Comparison of ENCODE assay signal across 27 mouse cellular contexts in genomic region chr13:8830696-8831095, GRCm38 (mm10). TPM values are rescaled to one million over a fixed set of nuclear protein-coding genes. Genes with fewer than 3 reads are reported as not detected.
DNase-seq lines count a peak whose midpoint lies in the region; ATAC-seq and TF ChIP-seq lines count a peak whose summit lies in the region.
"Had no signal": no experiment of that assay in that cellular context is flagged by ENCODE, and none has a peak within 500 bp of the region (broad histone marks: within the 10 kb centered on the region; RNA-seq: fewer than 3 reads in every experiment).

No protein-coding gene starts in this region.

- H3K36me3 ChIP-seq in midbrain, embryonic 14.5 days (ENCODE audit: control insufficient read depth, insufficient read depth, low read length) = peaks cover 51% of the 10 kb centered on the region
- H3K36me3 ChIP-seq in midbrain, embryonic 11.5 days (ENCODE audit: control insufficient read depth, insufficient read depth, low read length) = peaks cover 9% of the 10 kb centered on the region

- no peak for DNase-seq in layer of hippocampus, adult 2 months (ENCODE audit: low spot score in 2 of 2)
- no peak for DNase-seq in layer of hippocampus, postnatal 36 days
- peak; percentile 23 for DNase-seq in midbrain, embryonic 14.5 days
- no peak for DNase-seq in midbrain, embryonic 11.5 days (ENCODE audit: low spot score, missing footprints)
- DNase-seq: adrenal gland, postnatal 10 days; adrenal gland, postnatal 36 days; cerebellum, adult 11 months; cerebellum, adult 2 months; cerebellum, adult 9-11 months; cerebellum, postnatal 36 days; embryo, embryonic 11 days; gastrocnemius, postnatal 25 days; heart, adult 18-20 months; heart, postnatal 10 days; heart, postnatal 36 days had no signal

- H3K9me3 ChIP-seq in midbrain, embryonic 14.5 days (ENCODE audit: control insufficient read depth, low read length) = no peaks in the 10 kb centered on the region
- H3K9me3 ChIP-seq in midbrain, embryonic 11.5 days (ENCODE audit: control insufficient read depth, low read length) = no peaks in the 10 kb centered on the region
- H3K9me3 ChIP-seq: embryonic facial prominence, embryonic 10.5 days; embryonic facial prominence, embryonic 13.5 days; forebrain, embryonic 12.5 days; forebrain, embryonic 15.5 days; heart, embryonic 12.5 days; heart, embryonic 15.5 days; hindbrain, embryonic 10.5 days; hindbrain, embryonic 13.5 days had no signal

- H3K27me3 ChIP-seq in midbrain, embryonic 14.5 days (ENCODE audit: control insufficient read depth, insufficient read depth, low read length) = no peaks in the 10 kb centered on the region
- H3K27me3 ChIP-seq in midbrain, embryonic 11.5 days (ENCODE audit: control insufficient read depth, insufficient read depth, low read length) = no peaks in the 10 kb centered on the region
- H3K27me3 ChIP-seq: embryonic facial prominence, embryonic 13.5 days; forebrain, embryonic 12.5 days; forebrain, embryonic 15.5 days; heart, embryonic 12.5 days; heart, embryonic 15.5 days; hindbrain, embryonic 13.5 days; Patski had no signal

- TF ChIP-seq CTCF in layer of hippocampus, adult 2 months (conservative IDR thresholded peaks at IDR 0.05) = no peak

- H3K4me1 ChIP-seq in midbrain, embryonic 14.5 days (ENCODE audit: control insufficient read depth, insufficient read depth, low read length) = no peaks in the 10 kb centered on the region
- no peaks in the 10 kb centered on the region for H3K4me1 ChIP-seq in midbrain, embryonic 11.5 days (ENCODE audit: control insufficient read depth, insufficient read depth, low read length)
- H3K4me1 ChIP-seq: embryonic facial prominence, embryonic 13.5 days; heart, embryonic 15.5 days had no signal

- no peak overlapping the region for H3K4me2 ChIP-seq in midbrain, embryonic 14.5 days (ENCODE audit: low read length)
- no peak overlapping the region for H3K4me2 ChIP-seq in midbrain, embryonic 11.5 days
- H3K4me2 ChIP-seq: embryonic facial prominence, embryonic 13.5 days; forebrain, embryonic 12.5 days; forebrain, embryonic 15.5 days; heart, embryonic 12.5 days; heart, embryonic 15.5 days; hindbrain, embryonic 13.5 days had no signal

- ATAC-seq in midbrain, embryonic 14.5 days (ENCODE audit: low FRiP score, low TSS enrichment) = no peak
- no peak for ATAC-seq in midbrain, embryonic 11.5 days (ENCODE audit: low FRiP score)
- ATAC-seq in megakaryocyte-erythroid progenitor cell, adult 5-6 weeks (replicated peaks; ENCODE audit: low FRiP score, low TSS enrichment, poor library complexity, severe bottlenecking) = peak; percentile 82
- ATAC-seq in megakaryocyte, adult 5-6 weeks (ENCODE audit: poor library complexity, severe bottlenecking) = no peak
- ATAC-seq: forebrain, embryonic 15.5 days; Patski had no signal

- H3K4me3 ChIP-seq in layer of hippocampus, adult 2 months = no peak overlapping the region
- H3K4me3 ChIP-seq in midbrain, embryonic 14.5 days (replicated peaks; ENCODE audit: low read depth, low read length) = no peak overlapping the region
- no peak overlapping the region for H3K4me3 ChIP-seq in midbrain, embryonic 11.5 days (ENCODE audit: low read depth, low read length)
- H3K4me3 ChIP-seq: embryonic facial prominence, embryonic 10.5 days; embryonic facial prominence, embryonic 13.5 days; erythroblast, embryonic 14.5 days; forebrain, embryonic 12.5 days; forebrain, embryonic 15.5 days; heart, embryonic 12.5 days; heart, embryonic 15.5 days; hindbrain, embryonic 10.5 days; hindbrain, embryonic 13.5 days had no signal

- no peak overlapping the region for H3K9ac ChIP-seq in midbrain, embryonic 14.5 days (replicated peaks; ENCODE audit: low read length)
- H3K9ac ChIP-seq in midbrain, embryonic 11.5 days (ENCODE audit: low read length) = no peak overlapping the region
- H3K9ac ChIP-seq: embryonic facial prominence, embryonic 13.5 days; forebrain, embryonic 12.5 days; forebrain, embryonic 15.5 days; heart, embryonic 12.5 days; heart, embryonic 15.5 days; hindbrain, embryonic 13.5 days had no signal

- H3K27ac ChIP-seq in layer of hippocampus, adult 2 months = peak overlapping the region; percentile 78; the same call in 1 of the 2 replicates
- H3K27ac ChIP-seq in midbrain, embryonic 14.5 days (replicated peaks; ENCODE audit: low read depth, low read length) = no peak overlapping the region
- H3K27ac ChIP-seq in midbrain, embryonic 11.5 days (ENCODE audit: low read depth, low read length) = no peak overlapping the region
- H3K27ac ChIP-seq: embryonic facial prominence, embryonic 10.5 days; embryonic facial prominence, embryonic 13.5 days; forebrain, embryonic 12.5 days; forebrain, embryonic 15.5 days; heart, embryonic 15.5 days; hindbrain, embryonic 10.5 days had no signal

RNA-seq across cellular contexts. Expression of gene Wdr37, which starts 41.0 kb away (rescaled TPM):
- total RNA-seq in layer of hippocampus, adult 2 months (2021) = 10 to 100 TPM; 88.3 to 92.9 TPM
- 100 to 1,000 TPM in 1 of 2 experiments, 10 to 100 TPM in 1; 95.8 to 101 TPM for total RNA-seq in layer of hippocampus, postnatal 36 days (2021)
- polyA plus RNA-seq in midbrain, embryonic 14.5 days (2014; fragmentation: Nextera tagmentation; extraction: Ambion mirVana) = 51.3 and 71.0 TPM in 2 replicates
- 46.2 and 53.9 TPM in 2 replicates for polyA plus RNA-seq in midbrain, embryonic 11.5 days (2014; fragmentation: Nextera tagmentation; extraction: Ambion mirVana)
- total RNA-seq in megakaryocyte-erythroid progenitor cell, adult 5-6 weeks (2014; fragmentation: Nextera tagmentation) = 15.6 and 25.5 TPM in 2 replicates
- total RNA-seq in megakaryocyte-erythroid progenitor cell, adult 5-6 weeks (2017) = 29.4 and 34.1 TPM in 2 replicates
- 40.7 and 43.1 TPM in 2 replicates for total RNA-seq in megakaryocyte, adult 5-6 weeks (2015)
- 37.2 and 53.1 TPM in 2 replicates for total RNA-seq in megakaryocyte, adult 5-6 weeks (2017)

RNA-seq across cellular contexts. Expression of gene Idi1, which starts 54.6 kb away (rescaled TPM):
- 10 to 100 TPM; 28.4 to 32.1 TPM for total RNA-seq in layer of hippocampus, adult 2 months (2021)
- total RNA-seq in layer of hippocampus, postnatal 36 days (2021) = 10 to 100 TPM; 35.7 to 40.8 TPM
- polyA plus RNA-seq in midbrain, embryonic 14.5 days (2014; fragmentation: Nextera tagmentation; extraction: Ambion mirVana) = 66.6 and 81.8 TPM in 2 replicates
- 179 and 207 TPM in 2 replicates for polyA plus RNA-seq in midbrain, embryonic 11.5 days (2014; fragmentation: Nextera tagmentation; extraction: Ambion mirVana)
- 25.7 and 30.0 TPM in 2 replicates for total RNA-seq in megakaryocyte-erythroid progenitor cell, adult 5-6 weeks (2014; fragmentation: Nextera tagmentation)
- 64.9 and 102 TPM in 2 replicates for total RNA-seq in megakaryocyte-erythroid progenitor cell, adult 5-6 weeks (2017)
- total RNA-seq in megakaryocyte, adult 5-6 weeks (2015) = 26.1 and 30.5 TPM in 2 replicates
- 26.5 and 32.9 TPM in 2 replicates for total RNA-seq in megakaryocyte, adult 5-6 weeks (2017)
